Mouse (Mus musculus) thymus, postnatal 4 days (tissue): ENCODE measurements at regions not wholly inside any gene's neighbourhood (a gene's known extent, or its start where the extent isn't known, plus 50 kb on each side); places are given as distances from the start of the nearest gene placed in this dataset.

Source experiments
- DNase-seq: peaks from one replicate; pipeline ENCODE4 v3.0.0; 2021

- DNase-seq, result peak; percentile 84
Measured at GRCm38 (mm10) chr2:178664977-178665376, 234.6 kb downstream of the Cdh26 start.

GRCm38 (mm10) chr2:178668451-178668850 lies 238.1 kb downstream of the Cdh26 start:
- DNase-seq, result peak; percentile 68

- no peak for DNase-seq
Measured at GRCm38 (mm10) chr2:178670952-178671351, 240.6 kb downstream of the Cdh26 start.

DNA sequence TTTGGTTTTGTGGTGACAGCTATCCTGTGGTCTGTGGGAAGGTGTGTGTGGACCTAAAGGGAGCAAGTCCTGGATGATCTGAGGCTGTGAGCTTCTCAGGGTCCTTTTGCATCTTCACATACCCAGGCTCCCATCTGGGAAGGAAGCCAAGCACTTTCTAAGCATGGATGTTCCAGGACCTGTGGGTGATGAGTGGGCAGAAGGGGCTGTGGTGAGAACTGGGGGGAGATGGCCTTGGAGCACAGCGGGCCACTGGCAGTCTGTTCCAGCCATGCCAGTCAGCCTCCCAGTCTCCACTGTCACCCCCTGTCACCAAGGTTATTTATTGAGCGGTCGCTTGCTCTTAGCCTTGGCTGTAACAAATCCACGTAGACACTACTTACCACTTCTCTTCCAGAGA lies 243.3 kb downstream of the Cdh26 start:
- no peak for DNase-seq

DNA sequence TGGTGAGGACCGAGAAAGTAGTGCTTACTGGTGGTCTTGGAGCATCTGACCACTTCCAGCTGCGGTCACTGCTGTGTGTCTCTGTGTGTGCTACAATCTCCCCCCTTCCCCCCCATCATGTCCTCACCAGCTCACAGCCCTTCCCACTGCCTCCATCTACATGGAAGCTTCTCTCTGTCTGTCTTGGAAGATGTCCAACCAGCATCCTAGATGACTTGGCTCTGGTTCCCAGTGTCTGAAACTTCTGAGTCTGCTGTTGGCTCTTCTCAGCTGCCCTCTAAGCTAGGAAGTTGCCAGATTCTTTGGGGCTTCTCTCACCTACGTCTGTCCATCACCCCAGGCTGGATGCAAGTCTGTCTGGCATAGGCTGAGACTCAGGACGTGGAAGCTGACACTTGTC lies 244.3 kb downstream of the Cdh26 start:
- no peak for DNase-seq

DNA sequence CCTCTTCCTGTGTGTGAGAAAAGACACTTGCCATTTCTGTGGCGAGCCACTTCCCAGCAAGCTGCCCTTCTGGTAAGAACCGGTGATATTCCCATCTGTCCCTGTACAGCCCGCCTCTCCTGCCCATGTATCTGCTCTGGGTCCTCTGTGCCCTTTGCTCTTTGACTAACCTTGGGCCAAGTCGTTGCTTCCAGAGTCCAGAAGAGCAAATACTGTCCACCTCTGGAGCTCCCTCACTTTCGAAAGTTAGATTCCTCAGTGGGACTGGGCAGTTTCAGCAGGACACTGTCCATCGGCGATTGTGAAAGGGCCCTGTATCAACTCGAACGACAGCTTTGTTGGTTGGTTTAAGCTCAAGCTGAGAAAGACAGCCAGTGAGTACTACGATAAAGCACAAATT lies 246.6 kb downstream of the Cdh26 start:
- DNase-seq, result no peak

GRCm38 (mm10) chr2:178680368-178680767 lies 250.0 kb downstream of the Cdh26 start:
- no peak for DNase-seq

- no peak for DNase-seq
Measured at GRCm38 (mm10) chr2:178684026-178684958, 254.0 kb downstream of the Cdh26 start.

GRCm38 (mm10) chr2:178685211-178685610 lies 254.9 kb downstream of the Cdh26 start:
- DNase-seq, result no peak

GRCm38 (mm10) chr2:178686167-178686601 lies 255.9 kb downstream of the Cdh26 start:
- no peak for DNase-seq

- DNase-seq, result no peak
Measured at GRCm38 (mm10) chr2:178688586-178688985, 258.3 kb downstream of the Cdh26 start.

- DNase-seq, result peak; percentile 48
Measured at GRCm38 (mm10) chr2:178691190-178691864, 261.0 kb downstream of the Cdh26 start.

GRCm38 (mm10) chr2:178691865-178692228 lies 261.5 kb downstream of the Cdh26 start:
- no peak for DNase-seq

DNA sequence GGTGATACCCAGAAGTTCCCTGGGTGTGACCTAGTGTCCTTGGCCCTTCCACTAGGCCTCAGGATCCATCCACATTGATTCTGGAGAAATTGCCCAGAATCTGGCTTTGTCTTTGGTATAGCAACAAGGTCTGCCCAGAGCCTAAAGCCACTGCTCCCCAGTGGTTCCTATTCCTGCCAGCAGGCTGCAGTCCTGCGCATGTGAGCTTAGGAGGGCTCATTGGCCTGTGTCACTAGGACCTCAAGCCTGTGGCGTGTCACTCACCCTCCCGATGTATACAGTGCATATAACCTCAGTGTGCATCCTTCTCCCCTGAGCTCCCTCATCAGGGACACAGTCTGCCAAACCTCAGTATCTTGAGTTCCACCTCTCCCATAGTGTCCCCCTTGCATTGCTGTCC lies 261.9 kb downstream of the Cdh26 start:
- no peak for DNase-seq

DNA sequence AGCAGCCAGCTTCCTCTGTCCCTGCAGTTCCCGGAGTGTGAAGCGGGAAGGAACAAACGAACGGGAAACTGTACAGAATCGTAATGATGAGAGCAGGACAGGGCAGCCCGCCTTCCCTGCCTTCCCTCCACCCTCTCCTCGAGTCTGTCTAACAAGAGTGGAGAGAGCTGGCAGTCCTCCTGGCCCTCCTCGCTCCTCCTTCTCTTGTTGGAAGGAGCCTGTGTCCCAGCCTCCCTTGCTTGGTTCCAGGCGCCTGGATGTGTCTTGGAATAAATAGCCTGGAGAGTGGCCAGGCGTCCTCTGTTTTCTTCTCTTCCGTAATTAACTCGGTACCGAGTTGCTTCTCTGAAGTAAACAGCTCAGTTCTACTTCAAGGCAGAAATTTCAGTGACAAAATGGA lies 268.3 kb downstream of the Cdh26 start:
- no peak for DNase-seq

DNA sequence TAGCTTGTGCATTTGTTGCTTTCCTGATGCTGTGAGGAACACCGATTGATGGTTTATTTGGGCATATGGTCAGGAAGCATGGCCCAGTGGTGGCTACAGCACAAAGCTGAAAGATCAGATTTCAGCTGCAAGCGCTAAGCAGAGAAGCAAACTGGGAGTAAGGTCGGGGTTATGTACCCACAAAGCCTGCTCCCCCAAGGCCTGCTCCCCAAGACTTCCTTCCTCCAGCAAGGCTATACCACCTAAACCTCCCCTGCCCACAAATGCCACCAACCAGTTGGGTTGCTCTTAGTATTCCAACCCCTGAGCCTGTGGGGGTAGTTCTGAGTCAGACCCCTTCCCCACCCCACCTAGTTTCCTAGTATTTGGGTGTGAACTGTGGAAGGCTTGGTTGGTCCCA lies 270.5 kb downstream of the Cdh26 start:
- no peak for DNase-seq

GRCm38 (mm10) chr2:178704510-178704909 lies 274.2 kb downstream of the Cdh26 start:
- no peak for DNase-seq

GRCm38 (mm10) chr2:178708649-178709048 lies 278.3 kb downstream of the Cdh26 start:
- no peak for DNase-seq

DNA sequence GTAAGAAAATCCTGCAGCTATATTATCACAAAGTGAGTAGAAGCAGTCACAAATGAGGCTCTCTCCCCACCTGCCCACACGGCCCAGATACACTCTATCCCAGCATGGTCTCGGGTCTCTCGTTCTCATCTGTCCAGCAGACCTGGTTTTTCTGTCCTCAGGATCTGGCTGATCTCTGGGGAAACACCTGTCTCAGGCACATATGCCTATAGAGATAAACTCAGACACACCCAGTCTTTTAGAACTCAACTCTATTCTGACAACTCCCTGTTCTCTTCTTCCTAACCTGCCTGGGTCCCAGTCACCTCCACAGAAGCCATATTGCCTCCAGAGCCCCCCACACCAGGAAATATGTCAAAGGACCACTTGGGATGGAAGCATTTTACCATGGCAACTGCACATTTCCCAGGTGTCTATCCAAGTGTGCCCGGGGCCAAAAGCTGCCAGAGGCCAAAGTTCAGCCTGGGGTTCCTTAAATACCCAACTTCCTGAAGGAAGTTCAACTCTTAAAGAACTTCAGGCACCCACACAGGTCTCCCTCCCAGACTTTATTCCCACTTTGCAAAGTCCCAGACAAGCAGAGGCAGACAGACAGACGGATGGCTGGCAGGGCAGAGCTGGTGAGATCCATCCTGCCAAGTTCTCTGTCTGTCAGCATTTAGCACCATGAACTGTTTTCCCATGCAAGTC lies 279.0 kb downstream of the Cdh26 start:
- no peak for DNase-seq

GRCm38 (mm10) chr2:178710001-178710400 lies 279.7 kb downstream of the Cdh26 start:
- no peak for DNase-seq

DNA sequence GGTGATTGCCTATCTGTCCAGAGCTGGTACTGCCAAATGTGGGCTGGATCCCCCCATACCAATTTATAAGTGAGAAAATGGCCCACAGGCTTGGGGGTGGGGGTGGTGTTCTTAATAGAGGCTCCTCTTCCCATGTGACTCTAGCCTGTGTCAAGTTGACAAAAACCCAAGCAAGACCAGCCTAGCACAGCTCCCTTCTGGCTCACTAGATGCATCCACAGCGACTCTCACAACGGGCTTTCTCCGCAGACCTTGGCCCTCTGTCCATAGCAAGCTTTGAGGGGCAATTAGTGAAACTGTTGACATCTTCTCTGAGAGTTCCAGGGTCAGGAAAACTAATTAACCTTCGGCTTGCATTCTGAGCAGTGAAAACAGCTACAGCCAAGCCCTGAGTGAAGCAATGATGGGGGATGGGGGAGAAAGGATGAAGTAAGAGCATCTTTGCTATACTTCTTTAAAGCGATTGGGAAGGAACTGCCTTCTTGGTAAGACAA lies 281.3 kb downstream of the Cdh26 start:
- no peak for DNase-seq

GRCm38 (mm10) chr2:178712391-178712892 lies 282.1 kb downstream of the Cdh26 start:
- DNase-seq, result no peak
